Mouse (Mus musculus): ENCODE data around the gene Top2b.

Top2b gene

GRCm38 (mm10) chr14:16405187-16405586 lies 40.2 kb downstream of the Top2b start:
- in situ Hi-C loops (cut with MboI, MseI) = loop anchor here (25.0 kb wide), 1 partner anchor 1643 kb away; no protein-coding TSS in a partner anchor

DNA sequence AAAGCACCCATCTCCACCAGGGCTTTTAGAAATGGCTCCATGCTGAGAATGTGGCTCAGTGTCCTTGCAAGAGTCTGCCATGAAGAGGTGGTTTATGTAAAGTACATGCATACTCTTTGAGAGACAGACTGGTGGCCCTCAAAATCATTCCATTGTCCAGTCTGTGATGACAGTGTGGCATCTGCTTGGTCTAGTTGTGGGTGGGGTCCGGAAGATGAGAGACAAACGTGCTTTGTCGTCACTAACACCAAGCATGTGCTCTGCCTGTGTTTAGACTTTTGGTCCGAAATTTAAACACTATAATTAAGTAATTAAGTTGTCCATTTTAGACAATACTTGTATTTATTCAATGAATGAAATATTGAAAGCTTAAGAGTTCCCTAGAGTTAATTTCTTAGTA lies 49.2 kb downstream of the Top2b start:
- in situ Hi-C loops (cut with MboI, MseI) = loop anchor here (25.0 kb wide), 1 partner anchor 1652 kb away; no protein-coding TSS in a partner anchor

GRCm38 (mm10) chr14:16427569-16427968 lies 62.6 kb downstream of the Top2b start:
- in situ Hi-C loops (cut with MboI, MseI) = no loop called here

DNA sequence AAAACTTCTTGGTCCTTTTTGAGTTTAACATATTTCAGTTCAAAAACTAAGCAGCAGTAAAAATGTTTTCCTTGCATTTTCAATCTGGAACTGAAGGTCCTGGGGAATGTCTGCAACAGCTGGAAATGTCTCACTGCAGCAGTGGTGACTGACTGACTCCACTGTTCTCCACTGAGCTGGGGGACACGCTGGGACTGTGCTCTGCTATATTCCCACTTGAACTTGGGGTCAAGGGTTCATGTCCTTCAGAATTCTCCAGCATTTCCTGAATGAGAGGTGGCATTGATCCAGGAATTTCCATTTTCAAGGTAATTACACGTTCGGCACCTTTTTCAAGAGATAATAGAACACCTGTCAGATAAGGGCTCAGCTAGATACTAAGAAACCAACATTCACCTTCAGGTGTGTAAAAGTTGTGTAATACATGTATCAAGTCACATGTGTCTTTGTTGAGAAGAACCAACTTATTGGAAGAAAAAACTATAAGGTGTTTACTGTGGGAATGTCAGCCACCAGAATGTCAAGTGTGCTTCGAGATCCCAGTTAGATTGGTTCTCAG lies 67.0 kb downstream of the Top2b start:
- in situ Hi-C loops (cut with MboI, MseI) = loop anchor here (10.0 kb wide), 2 partner anchors 973 to 1753 kb away; no protein-coding TSS in a partner anchor

- in situ Hi-C loops (cut with MboI, MseI) = loop anchor here (10.0 kb wide), 2 partner anchors 972 to 1752 kb away; no protein-coding TSS in a partner anchor
Measured at GRCm38 (mm10) chr14:16432550-16432949, 67.6 kb downstream of the Top2b start.

DNA sequence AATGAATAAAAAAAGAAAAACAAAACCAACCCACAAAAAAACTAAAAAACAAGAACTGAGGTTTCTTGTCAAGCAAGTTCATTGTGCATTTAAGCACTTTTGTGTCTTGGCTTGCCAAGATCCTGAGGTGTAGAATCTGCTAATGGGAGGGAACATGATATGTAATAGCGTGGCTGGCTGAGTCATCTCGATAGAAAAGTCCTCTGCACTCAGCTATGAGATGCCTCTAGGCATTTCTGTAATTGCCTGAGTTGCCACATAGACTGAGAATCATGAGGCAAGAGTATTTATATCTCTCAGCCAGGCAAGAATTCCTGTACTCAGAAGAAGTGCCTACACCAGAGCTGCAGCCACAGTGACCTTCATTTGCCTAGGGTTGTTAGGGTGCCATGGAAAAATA lies 68.2 kb downstream of the Top2b start:
- in situ Hi-C loops (cut with MboI, MseI) = loop anchor here (10.0 kb wide), 2 partner anchors 972 to 1752 kb away; no protein-coding TSS in a partner anchor

DNA sequence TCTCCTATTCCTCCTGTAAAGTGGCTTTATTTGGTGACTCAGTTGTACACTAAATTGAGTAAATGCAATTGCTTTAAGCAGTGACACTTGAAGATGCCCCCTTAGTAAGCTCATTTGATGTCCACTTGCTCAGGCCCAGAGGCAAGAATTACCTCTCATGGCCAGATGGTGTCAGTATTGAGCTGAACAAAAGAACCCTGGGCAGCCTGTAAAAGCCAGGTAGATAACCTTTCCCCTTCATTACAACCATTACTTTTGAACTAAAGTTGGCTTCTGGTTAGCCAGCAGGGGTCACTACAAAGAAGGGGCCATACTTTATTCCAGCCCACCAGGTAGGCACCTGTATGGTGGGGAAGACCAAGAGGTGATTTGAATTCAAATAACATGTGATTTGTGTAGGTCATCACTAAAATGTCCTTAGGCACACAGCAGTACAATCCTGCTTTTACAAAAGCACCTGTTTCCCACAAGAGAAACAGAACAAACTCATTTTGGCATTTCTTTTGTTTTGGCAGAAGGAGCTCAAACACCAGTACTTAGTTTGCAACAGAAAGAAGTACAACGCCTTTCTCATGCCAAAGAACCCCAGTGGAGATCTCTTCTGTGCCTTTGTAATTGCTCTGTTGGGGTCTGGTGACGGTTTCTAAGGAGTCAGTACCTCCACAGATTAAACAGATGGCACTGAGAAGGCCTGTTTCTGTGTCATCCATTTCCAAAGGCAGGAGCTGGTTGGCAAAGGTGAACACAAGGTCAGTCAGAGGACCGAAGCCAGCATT lies 69.6 kb downstream of the Top2b start:
- in situ Hi-C loops (cut with MboI, MseI) = loop anchor here (10.0 kb wide), 2 partner anchors 970 to 1750 kb away; no protein-coding TSS in a partner anchor

GRCm38 (mm10) chr14:16437386-16437785 lies 72.4 kb downstream of the Top2b start:
- in situ Hi-C loops (cut with MboI, MseI) = loop anchor here (10.0 kb wide), 2 partner anchors 967 to 1747 kb away; no protein-coding TSS in a partner anchor

DNA sequence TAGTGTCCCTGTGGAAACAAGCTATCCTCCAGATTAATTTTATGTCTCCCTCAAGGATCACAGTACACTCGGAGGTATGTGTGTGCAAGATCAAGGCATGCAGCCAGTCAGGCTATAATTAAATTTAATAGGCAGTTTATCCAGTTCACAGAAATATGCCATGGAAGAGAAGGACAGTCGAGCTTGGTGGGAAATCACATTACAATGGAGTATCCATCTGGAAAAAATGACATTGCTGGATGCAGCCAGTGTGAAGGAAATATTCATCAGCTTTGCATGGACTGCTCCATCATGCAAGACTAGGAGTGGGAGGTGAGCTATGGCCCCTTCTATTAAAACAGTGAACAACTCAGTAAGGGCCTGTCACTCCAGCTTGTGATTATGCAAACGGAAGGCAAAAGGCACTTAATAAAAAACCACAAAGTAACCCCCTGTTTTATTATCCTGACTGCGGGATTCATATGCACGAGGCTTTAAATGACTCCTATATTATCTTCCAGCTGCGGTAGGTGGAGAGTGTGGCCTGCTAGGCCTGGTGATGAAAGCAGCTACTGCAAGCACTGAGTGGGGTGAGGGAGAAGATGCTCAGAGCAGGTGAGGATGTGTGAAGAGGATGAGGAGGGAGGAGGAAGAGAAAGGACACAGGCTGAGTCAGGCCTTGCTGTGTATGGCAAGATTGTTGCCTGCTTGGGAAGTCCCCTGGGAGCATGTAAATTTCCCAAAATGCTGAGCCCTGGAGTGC lies 74.6 kb downstream of the Top2b start:
- in situ Hi-C loops (cut with MboI, MseI) = loop anchor here (10.0 kb wide), 2 partner anchors 965 to 1745 kb away; no protein-coding TSS in a partner anchor

- in situ Hi-C loops (cut with MboI, MseI) = no loop called here
Measured at GRCm38 (mm10) chr14:16444859-16445258, 79.9 kb downstream of the Top2b start.

DNA sequence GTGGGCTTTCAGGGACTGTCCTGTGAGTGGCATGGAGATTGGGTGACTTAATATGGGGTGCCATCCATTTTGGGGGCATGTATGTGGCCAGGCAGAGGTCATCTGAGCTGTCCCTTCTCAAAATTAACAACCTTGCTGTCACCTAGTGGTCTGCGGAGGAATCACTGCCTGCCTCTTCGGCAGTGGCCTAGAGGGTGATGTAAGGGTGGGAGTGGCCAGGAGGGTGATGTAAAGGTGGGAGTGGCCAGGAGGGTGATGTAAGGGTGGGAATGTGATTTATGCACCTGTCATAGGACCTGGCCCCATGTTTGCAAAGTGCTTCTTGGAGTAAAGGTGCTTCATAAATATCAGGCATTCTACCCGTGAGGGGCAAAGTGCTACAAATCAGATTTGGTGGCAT lies 82.6 kb downstream of the Top2b start:
- in situ Hi-C loops (cut with MboI, MseI) = no loop called here

GRCm38 (mm10) chr14:16448269-16448987 lies 83.4 kb downstream of the Top2b start:
- in situ Hi-C loops (cut with MboI, MseI) = no loop called here

DNA sequence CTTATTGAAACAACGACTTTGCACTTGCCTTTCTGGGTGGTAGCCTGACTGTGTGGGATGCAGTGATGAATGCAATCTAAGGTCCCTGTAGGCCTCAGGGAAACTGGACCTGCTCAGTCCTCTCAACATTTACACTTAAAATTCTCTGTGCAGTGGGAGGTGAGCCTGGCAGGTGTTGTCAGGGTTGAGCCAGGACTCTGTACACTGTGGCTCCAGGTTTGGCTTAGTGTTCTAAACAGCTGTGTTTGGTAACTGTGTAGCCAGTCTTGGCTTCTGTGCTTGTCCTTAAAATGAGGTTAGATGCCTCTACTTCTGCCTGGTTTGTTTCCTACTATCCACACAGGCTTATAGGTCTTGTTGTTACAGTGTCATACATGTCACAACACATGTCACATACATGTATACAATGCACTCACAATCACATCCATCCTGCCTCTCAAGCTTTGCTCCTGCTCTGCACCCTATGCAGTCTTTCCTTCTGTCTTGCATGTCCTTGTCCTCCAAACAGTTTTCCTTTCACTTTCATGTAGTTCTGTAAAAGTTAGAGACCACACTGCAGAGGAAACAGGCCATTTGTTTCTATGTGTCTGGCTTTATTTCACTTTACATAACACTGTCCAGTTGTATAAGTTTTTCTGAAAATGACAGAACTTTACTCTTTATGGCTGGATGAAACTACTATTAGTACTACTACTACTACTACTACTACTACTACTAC lies 113.8 kb downstream of the Top2b start:
- in situ Hi-C loops (cut with MboI, MseI) = no loop called here

DNA sequence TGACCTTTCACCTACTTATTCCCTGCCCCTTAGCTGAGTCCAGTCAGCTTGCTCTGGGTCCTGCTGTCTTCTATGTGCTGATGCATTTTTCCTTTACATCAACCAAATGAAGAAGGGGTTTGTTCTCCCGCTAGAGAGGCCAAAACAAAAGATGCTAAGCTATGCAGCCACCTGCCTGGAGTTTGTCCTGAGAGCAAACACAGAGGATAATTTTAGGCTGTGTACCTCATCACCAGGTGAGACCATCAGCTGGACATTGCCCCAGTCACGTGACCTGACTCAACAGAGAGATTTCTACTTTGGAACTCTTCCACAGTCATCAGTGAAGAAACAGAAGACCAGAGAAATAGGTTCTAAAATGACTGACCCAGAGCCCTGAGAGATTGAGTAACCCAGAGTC lies 114.5 kb downstream of the Top2b start:
- in situ Hi-C loops (cut with MboI, MseI) = no loop called here

GRCm38 (mm10) chr14:16480621-16481020 lies 115.6 kb downstream of the Top2b start:
- in situ Hi-C loops (cut with MboI, MseI) = no loop called here

- in situ Hi-C loops (cut with MboI, MseI) = no loop called here
Measured at GRCm38 (mm10) chr14:16483656-16484380, 118.8 kb downstream of the Top2b start.

Data from regulatory T cell (primary cell).